Mouse (Mus musculus): ENCODE measurements around the gene Rpl12. TPM values are rescaled to one million over a fixed set of nuclear protein-coding genes. Genes with fewer than 3 reads are reported as not detected.
A peak's percentile ranks its signal among the peaks of the same experiment; 100 is the strongest.

Rpl12 gene
- 100 to 1,000 TPM; 120 to 122 TPM for total RNA-seq (2021)
- long read RNA-seq, experiment 1, transcript Rpl12-203 (7 exons, 1,242 nt), result major isoform, 14 of 19 reads
- long read RNA-seq, experiment 1, partial matches to known transcripts, result 2 of 19 reads
- long read RNA-seq, experiment 1, other reads (novel, unspliced or antisense), result 1 of 19 reads
- long read RNA-seq, experiment 2, transcript Rpl12-203 (7 exons, 1,242 nt), result major isoform, 57 of 70 reads
- long read RNA-seq, experiment 2, partial matches to known transcripts, result 3 of 70 reads
- long read RNA-seq, experiment 2, other reads (novel, unspliced or antisense), result 5 of 70 reads

GRCm38 (mm10) chr2:32961192-32961995 is at the start of gene Rpl12, which contains the start of gene Lrsam1:
Gene Rpl12, plus strand, starts transcription at chr2:32961559.
Gene Lrsam1, minus strand, starts transcription at chr2:32961614.
- peak; percentile 93 to 94 for DNase-seq (ENCODE audit: low spot score in 2 of 2)

GRCm38 (mm10) chr2:32911639-32912182 is 49.6 kb upstream of the Rpl12 start:
- DNase-seq (ENCODE audit: low spot score in 2 of 2), result no peak

GRCm38 (mm10) chr2:32912210-32912804 is 49.1 kb upstream of the Rpl12 start:
- DNase-seq (ENCODE audit: low spot score in 2 of 2), result peak; percentile 86 to 87

- DNase-seq (ENCODE audit: low spot score in 2 of 2), result no peak
Observed at GRCm38 (mm10) chr2:32914362-32914761, 47.0 kb upstream of the Rpl12 start.

GRCm38 (mm10) chr2:32914896-32915295 is 46.5 kb upstream of the Rpl12 start:
- peak in 1 of 2 experiments; percentile 47 for DNase-seq (ENCODE audit: low spot score in 2 of 2)

GRCm38 (mm10) chr2:32917526-32917925 is 43.8 kb upstream of the Rpl12 start:
- no peak for DNase-seq (ENCODE audit: low spot score in 2 of 2)

GRCm38 (mm10) chr2:32918391-32918790 is 43.0 kb upstream of the Rpl12 start:
- no peak for DNase-seq (ENCODE audit: low spot score in 2 of 2)

GRCm38 (mm10) chr2:32921235-32921634 is 40.1 kb upstream of the Rpl12 start:
- DNase-seq (ENCODE audit: low spot score in 2 of 2), result no peak

- no peak for DNase-seq (ENCODE audit: low spot score in 2 of 2)
Observed at GRCm38 (mm10) chr2:32921801-32922380, 39.5 kb upstream of the Rpl12 start.

- no peak for DNase-seq (ENCODE audit: low spot score in 2 of 2)
Observed at GRCm38 (mm10) chr2:32922564-32922963, 38.8 kb upstream of the Rpl12 start.

- DNase-seq (ENCODE audit: low spot score in 2 of 2), result no peak
Observed at GRCm38 (mm10) chr2:32923551-32924250, 37.7 kb upstream of the Rpl12 start.

GRCm38 (mm10) chr2:32924306-32924844 is 37.0 kb upstream of the Rpl12 start:
- no peak for DNase-seq (ENCODE audit: low spot score in 2 of 2)

GRCm38 (mm10) chr2:32926330-32927075 is 34.9 kb upstream of the Rpl12 start:
- no peak for DNase-seq (ENCODE audit: low spot score in 2 of 2)

- DNase-seq (ENCODE audit: low spot score in 2 of 2), result no peak
Observed at GRCm38 (mm10) chr2:32927624-32928234, 33.6 kb upstream of the Rpl12 start.

GRCm38 (mm10) chr2:32928235-32928946 is 33.0 kb upstream of the Rpl12 start:
- peak; percentile 64 to 76 for DNase-seq (ENCODE audit: low spot score in 2 of 2)

GRCm38 (mm10) chr2:32928947-32929829 is 32.2 kb upstream of the Rpl12 start:
- no peak for DNase-seq (ENCODE audit: low spot score in 2 of 2)

GRCm38 (mm10) chr2:32931730-32932129 is 29.6 kb upstream of the Rpl12 start:
- no peak for DNase-seq (ENCODE audit: low spot score in 2 of 2)
